Mouse (Mus musculus): ENCODE data around the gene Lrrc8b.
A peak's percentile ranks its signal among the peaks of the same experiment; 100 is the strongest.

Gene Lrrc8b

GRCm38 (mm10) chr5:105418851-105419250, 3.3 kb downstream of the Lrrc8b start:
- DNase-seq (ENCODE audit: low spot score in 2 of 2) = no peak

DNA sequence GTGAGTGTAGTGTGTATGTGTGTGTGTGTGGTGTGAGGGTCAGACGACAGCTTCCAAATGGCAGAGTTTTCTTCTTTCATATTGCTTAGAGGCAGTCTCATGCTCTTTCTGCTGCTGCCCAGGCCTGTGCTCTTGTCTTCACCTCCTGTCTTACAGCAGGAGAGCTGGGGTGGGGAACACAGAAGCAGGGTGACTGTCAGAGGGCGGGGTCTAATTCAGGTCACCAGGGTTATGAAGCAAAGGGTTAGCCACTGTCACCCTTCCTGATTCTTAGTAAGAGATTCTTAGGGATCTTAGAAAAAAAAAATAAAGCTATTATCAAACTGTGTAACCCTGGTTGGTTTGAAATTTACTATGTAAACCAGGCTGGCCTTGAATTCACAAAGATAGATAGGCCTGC, 10.0 kb downstream of the Lrrc8b start:
- no peak for DNase-seq (ENCODE audit: low spot score in 2 of 2)

GRCm38 (mm10) chr5:105427326-105427725, 11.8 kb downstream of the Lrrc8b start:
- no peak for DNase-seq (ENCODE audit: low spot score in 2 of 2)

DNA sequence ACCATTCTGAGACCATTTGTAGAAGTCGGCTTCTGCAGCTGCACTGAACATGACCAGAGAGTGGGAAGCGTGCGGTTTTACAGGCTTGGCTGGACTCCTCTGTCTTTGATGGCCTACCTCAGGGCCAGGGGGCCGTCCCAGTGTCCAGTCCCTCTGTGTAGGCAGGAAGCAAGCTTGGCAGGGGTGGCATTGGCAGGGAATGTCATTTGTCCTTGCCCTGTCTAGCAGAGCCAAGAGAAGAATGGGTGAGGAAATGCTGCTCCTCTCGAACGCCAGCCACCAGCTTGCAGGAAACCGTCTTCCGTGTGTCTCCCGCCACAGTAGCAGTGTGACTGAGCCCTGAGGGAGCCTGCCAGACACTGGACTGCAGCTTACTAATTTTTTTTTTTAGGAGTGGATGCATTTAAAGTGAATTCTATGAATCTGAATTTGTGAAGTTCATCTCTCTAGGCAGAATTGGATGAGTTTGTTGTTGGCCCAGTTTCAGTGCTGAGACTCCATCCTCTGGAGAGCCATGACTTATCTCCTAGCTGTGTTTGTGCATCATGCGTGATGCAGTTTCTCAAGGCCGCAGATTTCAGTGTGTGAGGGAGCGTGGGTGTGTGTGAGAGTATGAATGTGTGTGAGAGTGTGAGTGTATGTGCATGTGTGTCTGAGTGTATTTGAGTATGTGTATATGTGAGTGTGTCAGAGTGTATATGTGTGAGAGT, 12.8 kb downstream of the Lrrc8b start:
- no peak for DNase-seq (ENCODE audit: low spot score in 2 of 2)

- no peak for DNase-seq (ENCODE audit: low spot score in 2 of 2)
Observed at GRCm38 (mm10) chr5:105430148-105430547, 14.6 kb downstream of the Lrrc8b start.

- DNase-seq (ENCODE audit: low spot score in 2 of 2) = no peak
Observed at GRCm38 (mm10) chr5:105439608-105440007, 24.0 kb downstream of the Lrrc8b start.

- DNase-seq (ENCODE audit: low spot score in 2 of 2) = no peak
Observed at GRCm38 (mm10) chr5:105440992-105441535, 25.5 kb downstream of the Lrrc8b start.

- peak in 1 of 2 experiments; percentile 34 for DNase-seq (ENCODE audit: low spot score in 2 of 2)
Observed at GRCm38 (mm10) chr5:105442212-105443000, 26.8 kb downstream of the Lrrc8b start.

DNA sequence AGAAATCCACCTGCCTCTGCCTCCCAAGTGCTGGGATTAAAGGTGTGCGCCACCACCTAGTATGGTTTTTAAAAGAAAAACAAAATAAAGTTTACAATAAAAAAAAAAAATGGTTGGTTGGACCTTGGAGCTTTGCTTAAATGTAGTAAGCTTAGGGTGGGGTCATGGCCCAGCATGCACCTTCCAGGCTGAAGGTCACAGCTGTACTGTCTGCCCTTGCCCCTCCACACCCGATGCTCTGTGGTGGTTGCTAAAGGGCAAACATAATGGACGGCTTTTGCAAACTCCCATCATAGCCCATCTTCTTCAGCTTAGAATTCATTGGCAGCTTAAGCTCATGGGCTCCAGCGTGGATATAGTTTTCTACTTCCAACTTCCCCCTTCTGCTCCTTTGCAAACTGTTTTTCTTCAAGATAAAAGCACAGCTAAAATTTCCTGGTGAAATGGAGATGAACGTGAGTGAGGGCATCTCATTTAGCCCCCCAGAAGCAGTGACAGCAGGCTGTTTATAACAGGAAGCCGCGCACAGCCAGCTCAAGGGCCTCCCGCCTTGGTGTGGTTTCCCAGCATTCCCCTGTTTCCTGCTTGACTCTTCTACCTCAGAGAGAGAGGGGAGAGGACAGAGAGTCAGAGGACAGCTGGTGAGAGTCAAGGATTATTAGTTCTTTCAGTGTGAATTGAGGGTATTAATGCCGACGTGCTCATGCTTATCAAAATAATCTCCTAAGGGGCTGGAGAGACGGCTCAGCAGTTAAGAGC, 27.7 kb downstream of the Lrrc8b start:
- peak; percentile 80 to 82 for DNase-seq (ENCODE audit: low spot score in 2 of 2)

DNA sequence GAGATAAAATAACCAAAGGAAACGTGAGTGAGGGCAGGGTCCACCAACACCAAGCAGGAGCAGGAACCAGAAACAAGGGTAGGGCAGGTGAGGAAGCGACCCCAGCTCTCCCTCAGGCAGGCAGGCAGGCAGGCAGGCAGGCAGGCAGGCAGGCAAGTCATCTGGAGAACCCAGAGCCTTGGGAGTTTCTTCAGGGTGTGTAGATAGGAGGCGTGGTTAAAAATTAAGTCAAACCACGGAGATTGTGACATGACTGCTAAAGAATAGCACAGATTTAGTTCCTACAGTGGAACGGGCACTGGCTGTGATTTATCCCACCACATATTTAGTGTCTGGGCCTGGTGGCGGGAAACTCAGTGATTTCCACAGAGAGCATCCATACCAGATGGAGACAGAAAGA, 30.1 kb downstream of the Lrrc8b start:
- DNase-seq (ENCODE audit: low spot score in 2 of 2) = no peak

- DNase-seq (ENCODE audit: low spot score in 2 of 2) = no peak
Observed at GRCm38 (mm10) chr5:105454105-105454504, 38.5 kb downstream of the Lrrc8b start.

- no peak for DNase-seq (ENCODE audit: low spot score in 2 of 2)
Observed at GRCm38 (mm10) chr5:105459077-105459476, 43.5 kb downstream of the Lrrc8b start.

DNA sequence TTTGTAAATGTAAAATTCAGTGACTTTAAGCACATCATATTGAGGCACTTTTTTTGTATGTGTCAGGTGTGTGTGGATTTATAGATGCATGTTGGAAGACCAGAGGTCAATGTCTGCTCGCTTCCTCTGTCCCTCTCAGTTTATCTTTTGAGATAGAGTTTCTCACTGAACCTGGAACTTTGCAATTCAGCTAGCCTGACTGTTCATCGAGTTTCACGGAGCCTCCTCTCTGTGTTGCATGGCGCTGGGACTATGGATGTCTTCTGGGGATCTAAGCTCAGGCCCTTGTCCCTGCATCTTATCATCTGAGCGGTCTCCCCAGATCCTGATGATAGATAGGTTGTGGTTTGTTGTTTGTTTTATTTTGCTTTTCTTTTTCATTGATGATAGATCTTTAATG, 45.0 kb downstream of the Lrrc8b start:
- DNase-seq (ENCODE audit: low spot score in 2 of 2) = no peak

DNA sequence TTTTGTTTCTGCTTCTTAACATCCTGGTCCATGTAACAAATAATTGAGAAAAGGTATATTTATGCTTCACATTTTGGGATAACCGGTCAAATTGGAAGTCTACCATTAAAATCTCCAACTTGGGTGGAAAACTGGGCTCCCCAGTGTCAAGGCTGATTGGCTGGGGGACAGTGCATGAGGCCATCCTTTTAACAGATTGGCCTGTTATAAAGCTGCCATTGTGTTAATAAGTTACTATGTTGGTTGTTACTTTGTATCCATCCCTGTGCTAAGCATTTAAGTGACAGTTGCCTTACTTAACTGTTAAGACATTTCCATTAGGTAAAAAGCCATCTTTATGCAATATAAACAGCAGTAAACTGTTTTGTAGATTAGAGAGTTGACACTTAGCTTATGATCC, 45.5 kb downstream of the Lrrc8b start:
- no peak for DNase-seq (ENCODE audit: low spot score in 2 of 2)

- DNase-seq (ENCODE audit: low spot score in 2 of 2) = no peak
Observed at GRCm38 (mm10) chr5:105464671-105465070, 49.1 kb downstream of the Lrrc8b start.

GRCm38 (mm10) chr5:105465550-105465949, 50.0 kb downstream of the Lrrc8b start:
- no peak for DNase-seq (ENCODE audit: low spot score in 2 of 2)

GRCm38 (mm10) chr5:105466471-105466902, 50.9 kb downstream of the Lrrc8b start:
- no peak for DNase-seq (ENCODE audit: low spot score in 2 of 2)

GRCm38 (mm10) chr5:105467271-105467670, 51.7 kb downstream of the Lrrc8b start:
- DNase-seq (ENCODE audit: low spot score in 2 of 2) = no peak

GRCm38 (mm10) chr5:105472983-105473705, 57.6 kb downstream of the Lrrc8b start:
- no peak for DNase-seq (ENCODE audit: low spot score in 2 of 2)

DNA sequence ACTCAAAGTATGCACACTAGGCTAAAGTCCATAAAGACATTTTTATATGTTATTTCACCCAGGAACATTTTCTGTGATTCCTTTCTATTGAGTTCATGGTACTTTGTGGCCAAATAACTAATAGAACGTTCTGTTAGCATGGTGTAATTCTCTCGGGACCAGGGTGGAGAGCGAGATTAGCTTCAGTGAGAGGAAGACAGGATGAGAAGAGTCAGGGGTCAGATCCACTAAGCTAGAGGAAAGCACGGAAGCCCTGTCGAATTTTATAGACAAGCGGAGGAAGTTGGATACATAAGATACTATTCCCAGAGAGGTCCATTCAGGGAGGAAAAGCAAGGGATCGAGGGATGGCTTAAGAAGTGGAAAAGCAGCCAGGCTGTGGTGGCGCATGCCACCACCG, 62.0 kb downstream of the Lrrc8b start:
- DNase-seq (ENCODE audit: low spot score in 2 of 2) = no peak

GRCm38 (mm10) chr5:105479673-105480072, 64.1 kb downstream of the Lrrc8b start:
- no peak for DNase-seq (ENCODE audit: low spot score in 2 of 2)

All from thymus, postnatal 10 days (tissue).